Mouse (Mus musculus) layer of hippocampus, adult 9-10 months (tissue): ENCODE data around the gene Tpcn1.

Experiments
- DNase-seq: peaks from one replicate; pipeline ENCODE4 v3.0.0; 2022; ENCODE audit warnings: low spot score

The Tpcn1 gene

DNA sequence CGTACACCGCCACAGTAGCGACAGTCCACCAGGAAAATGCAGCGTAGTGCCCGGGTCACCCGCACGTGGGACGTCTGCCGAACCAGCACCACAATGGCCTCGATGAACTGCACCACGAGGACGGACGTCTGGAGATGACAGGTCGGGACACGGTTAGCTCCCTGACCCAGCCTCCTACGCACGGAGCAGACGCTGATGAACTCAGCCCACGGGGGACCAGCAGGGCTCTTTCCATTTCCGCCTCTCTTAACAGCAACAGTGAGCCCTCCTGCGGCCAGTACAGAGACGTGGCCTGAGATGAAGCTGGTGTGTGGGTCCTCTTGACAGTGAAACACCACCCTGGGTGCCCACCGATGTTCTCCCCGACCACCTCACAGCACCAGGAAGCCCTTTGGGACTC lies 32.6 kb downstream of the Tpcn1 start:
- DNase-seq = no peak

- no peak for DNase-seq
Observed at GRCm38 (mm10) chr5:120550673-120551072, 37.8 kb downstream of the Tpcn1 start.

DNA sequence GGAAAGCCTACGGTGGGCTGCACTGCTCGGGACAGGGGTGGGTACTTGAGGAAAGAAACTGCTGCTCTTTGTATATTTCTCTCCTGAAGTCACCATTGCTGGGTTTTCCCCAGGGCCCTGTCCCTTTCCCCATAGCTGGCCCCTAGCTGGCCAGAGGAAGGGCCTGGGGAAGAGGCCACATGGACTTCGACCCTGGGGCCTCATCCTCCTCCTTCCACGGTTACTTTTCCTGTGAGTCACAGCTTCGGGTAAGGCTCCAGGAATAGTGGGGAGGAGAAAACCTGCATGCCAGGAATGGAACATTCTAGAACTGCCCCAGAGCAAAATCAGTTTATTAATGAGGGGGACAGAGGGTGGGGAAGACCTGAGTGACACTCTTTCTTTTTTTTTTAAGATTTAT lies 38.3 kb downstream of the Tpcn1 start:
- DNase-seq = no peak

DNA sequence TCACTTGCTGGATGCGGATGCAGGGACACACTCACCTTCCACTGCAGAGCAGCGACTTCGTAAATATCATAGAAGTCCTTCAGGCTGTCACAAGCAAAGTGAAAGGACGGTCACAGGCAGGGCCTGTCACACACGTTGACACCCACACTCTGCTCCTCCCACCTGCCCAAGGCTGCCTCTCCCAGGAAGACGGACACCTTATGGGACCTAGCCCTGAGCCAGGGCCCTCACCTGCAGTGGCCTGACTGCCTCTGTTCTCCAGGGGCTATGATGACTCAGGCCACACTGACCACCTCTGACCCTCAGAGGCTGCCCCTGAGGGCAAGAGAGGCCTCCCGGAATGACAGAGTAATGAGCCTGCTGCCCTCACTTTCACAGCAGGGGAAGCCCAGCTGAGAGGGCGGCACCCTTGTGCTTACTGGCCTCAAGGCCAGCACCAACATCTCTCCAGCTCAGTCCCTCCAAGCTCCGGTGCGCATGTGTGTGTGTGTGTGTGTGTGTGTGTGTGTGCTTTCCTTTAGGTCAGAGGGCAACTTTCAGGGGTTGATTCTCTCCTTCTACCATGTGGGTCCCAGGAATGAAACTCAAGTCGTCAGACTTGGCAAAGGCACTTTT lies 40.1 kb downstream of the Tpcn1 start:
- DNase-seq = no peak

DNA sequence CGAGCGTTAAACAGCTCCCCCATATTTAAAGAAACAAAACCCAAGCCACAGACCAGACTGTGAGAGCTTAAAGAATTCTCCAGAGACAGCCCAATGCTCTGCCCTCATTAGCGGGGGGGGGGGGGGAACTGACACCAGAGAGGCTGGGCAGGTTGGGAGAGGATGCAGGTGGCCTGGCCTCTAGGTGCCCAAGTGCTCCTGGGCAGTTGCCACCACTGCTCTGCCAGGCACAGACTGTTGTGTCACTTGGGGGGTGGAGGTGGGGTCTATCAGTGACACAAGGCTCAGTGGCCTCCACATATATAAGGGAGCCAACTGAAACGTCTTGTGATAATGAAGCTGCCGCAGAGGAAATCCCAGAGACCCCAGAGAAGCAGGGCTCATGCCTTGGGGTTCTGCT lies 51.8 kb downstream of the Tpcn1 start:
- DNase-seq = no peak

DNA sequence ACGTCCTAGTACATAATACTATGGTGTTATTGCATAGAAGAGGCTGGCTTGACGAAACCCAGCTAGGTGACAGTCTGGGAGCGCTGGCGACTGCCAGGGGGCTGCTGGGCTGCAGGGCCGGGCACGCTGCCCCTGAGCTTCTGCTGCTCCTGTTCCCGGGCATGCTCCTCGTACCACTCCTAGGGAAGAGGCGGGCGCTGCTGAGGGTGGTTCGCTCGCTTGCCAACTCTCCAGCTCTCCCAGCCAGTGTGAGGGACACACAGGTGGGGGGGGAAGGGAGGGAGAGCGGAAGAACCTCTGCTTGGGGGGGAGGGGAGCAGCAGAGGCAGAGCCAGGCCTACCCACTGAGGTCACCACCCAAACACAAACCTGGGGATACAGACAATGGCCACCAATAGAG lies 52.4 kb downstream of the Tpcn1 start:
- DNase-seq = no peak

- no peak for DNase-seq
Observed at GRCm38 (mm10) chr5:120534686-120535075, 53.8 kb downstream of the Tpcn1 start.

DNA sequence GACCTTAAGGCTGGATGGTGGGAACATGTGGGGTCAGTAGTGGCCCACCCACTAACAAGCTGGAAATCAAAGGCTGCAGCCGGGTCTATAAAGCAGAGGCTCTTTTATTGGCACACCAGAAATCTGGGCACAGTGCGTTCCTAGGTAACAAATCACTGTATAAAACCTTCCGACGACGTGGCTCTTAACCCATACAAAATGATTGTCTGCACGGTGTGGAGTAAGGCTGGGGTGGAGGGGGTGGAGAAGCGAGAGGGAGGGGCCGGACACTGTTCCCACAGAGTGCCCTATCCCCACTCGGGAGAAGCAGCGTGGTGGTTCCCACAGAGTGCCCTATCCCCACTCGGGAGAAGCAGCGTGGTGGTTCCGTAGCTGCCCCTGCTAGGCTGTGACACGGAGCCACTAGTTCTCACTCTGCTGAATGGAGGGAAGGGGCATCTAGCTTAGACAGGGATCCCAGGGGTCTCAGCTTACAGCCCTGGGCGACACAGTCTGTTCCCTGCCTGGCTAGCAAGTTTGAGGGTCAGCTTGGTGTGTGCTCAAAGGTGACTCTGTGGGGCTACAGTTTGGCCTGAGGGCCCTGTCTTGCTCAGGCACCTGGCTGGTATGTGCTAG lies 54.3 kb downstream of the Tpcn1 start:
- DNase-seq = no peak

GRCm38 (mm10) chr5:120531631-120532030 lies 56.8 kb downstream of the Tpcn1 start:
- no peak for DNase-seq

GRCm38 (mm10) chr5:120527296-120527964 lies 61.0 kb downstream of the Tpcn1 start:
- DNase-seq = no peak

DNA sequence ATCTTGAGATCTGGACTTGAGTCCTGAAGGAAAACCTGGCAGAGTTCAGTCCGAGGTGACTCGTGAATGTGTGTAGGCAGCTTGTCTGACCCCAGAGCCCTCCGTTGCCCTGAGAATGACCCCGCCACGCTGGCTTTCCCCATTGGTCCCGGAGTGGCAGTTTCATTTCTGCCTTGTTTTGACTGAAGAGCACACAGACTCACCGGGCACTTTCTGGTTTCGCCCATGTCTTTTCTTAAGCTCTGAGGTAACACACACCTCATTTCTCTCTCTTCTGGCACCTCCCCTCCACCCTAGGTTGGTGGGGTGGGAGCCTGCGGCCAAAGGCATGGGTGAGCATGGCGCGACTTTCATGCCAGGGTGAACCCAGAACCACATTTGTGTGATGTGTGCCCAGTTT lies 62.2 kb downstream of the Tpcn1 start:
- no peak for DNase-seq

- DNase-seq = no peak
Observed at GRCm38 (mm10) chr5:120525737-120526136, 62.7 kb downstream of the Tpcn1 start.

DNA sequence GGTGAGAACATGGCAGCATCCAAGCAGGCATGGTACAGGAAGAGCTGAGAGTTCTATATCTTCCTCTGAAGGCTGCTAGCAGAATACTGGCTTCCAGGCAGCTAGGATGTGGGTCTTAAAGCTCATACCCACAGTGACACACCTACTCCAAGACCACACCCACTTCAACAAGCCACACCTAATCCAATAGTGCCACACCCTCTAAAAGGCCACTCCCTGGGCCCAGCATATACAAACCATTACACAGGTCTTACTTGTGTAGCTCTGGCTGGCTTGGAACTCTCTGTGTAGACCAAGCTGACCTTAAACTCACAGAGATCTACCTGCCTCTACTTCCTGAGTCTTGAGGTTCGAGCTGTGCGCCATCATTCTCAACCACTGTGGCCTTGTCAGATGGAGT lies 63.7 kb downstream of the Tpcn1 start:
- no peak for DNase-seq

DNA sequence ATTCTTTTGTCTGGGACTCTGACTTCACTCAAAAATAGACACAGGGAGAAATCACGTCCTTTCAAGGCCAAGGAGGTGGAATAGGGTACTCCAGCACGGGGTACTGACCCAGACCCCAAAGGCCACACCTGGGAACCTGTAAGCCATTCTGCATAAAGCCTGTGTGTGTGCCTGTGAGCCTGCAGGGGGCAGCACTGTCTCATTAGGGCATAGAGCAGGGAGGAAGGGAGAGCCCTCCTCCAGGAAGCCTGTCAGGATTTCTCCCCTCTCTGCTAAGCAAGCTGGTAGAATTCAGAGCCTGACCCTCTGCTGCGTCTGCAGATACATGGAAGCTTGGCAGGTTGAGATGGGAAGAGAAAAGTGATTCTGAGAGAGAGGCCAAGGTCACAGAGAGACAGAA lies 65.8 kb downstream of the Tpcn1 start:
- no peak for DNase-seq

DNA sequence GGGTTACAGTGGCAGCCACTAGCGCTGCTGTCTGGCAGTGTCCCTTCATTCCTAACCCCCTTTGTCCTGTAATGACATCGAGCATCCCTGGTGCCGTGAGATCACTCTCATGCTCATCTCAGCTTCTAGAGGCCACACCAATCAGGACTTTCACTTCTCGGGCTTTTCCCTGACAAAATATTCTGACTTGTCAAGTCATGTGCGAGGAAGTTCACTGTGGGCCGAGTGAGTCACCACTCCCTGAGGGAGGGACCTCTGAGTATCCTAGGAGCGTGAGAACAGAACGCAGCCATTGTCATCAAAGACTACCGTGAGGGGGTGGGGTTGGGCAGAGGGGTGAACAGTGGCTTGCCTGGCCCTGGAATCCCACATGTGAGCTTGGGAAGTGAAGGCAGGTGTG lies 70.9 kb downstream of the Tpcn1 start:
- DNase-seq = no peak

DNA sequence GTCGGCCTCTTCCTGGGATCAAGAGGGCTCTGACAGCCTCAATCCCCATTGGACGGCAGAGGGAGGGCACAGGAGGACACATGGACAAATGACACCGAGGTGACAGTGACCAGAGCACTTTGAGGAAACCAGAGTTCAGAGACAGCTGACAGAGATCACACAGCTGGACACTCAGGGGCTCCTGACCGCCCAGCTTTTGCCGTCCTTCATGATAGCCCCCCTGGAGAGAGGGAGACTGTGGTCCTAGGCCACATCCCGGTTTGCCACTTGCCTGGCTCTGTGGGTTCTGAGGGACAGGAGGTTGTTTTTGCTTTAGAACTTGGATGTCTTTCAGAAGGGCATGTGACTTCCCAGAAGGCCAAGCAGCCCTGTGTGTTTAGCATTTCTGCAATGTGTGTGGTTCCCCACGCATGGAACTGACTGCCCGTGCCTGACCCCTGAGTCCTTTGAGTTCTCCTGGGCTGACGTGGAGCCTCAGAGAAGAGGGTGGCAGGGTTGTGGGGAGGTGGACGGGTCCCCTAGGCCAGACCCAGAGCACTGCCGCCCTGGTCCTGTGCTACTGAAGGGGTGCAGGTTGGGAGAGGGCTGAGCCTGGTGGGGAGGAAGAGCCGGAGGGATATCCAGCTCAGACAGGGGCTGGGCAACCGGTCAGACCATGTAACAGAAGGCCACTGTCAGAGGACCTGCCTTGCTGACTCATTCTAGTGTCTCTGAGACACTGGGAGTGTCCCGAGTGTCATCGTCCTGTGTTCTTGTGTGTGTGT lies 72.1 kb downstream of the Tpcn1 start:
- DNase-seq = no peak

GRCm38 (mm10) chr5:120515451-120515850 lies 73.0 kb downstream of the Tpcn1 start:
- no peak for DNase-seq

DNA sequence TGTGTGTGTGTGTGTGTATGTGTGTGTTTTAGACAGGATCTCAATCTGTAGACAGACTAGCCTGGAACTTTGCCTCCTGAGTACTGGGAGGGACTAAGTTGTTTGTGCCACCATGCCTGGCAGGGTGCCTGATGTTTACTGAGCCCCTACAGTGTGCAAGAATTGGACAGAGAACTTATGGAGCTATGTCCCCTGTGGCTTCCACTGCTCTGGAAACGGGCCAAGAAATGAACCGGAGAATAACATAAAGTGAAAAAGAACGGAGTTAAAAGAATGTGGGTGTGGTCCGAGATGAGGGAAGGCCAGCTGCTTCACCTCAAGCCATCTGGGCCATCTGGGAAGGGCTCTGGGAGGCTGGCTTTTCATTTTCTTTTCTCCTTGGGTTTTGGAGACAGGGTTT lies 73.7 kb downstream of the Tpcn1 start:
- no peak for DNase-seq

GRCm38 (mm10) chr5:120514031-120514677 lies 74.3 kb downstream of the Tpcn1 start:
- no peak for DNase-seq

GRCm38 (mm10) chr5:120512911-120513555 lies 75.4 kb downstream of the Tpcn1 start:
- no peak for DNase-seq

DNA sequence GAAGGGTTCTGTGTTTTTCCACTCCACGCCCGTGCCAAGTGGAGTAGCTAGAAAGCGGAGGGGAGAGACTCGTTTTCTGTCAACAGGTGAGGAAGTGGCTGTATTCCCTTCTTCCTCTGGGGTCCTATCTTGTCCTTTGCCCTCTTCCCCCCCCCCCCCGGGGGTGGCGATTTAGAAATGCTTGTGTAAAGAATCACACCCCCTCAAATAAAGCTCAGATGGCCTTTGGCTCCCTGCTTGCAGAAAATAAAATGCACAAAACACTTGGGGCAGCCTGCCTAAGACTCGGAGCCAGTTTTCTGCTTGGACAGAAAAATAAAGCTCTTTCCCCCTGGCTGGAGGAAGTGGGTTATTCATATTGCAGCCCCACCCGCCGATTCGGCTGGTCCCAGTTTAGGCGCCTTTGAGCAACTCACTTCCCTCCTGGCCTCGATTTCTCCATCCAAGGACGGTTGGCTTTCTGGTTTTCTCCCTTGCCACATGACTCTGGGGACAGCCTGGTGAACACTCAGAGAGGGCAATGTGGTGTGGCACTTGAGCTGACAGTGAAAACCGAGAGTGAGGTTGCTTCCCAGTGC lies 76.7 kb downstream of the Tpcn1 start:
- DNase-seq = no peak
